Mouse (Mus musculus) gastrocnemius, postnatal 36 days (tissue): ENCODE measurements at regions not wholly inside any gene's neighbourhood (a gene's known extent, or its start where the extent isn't known, plus 50 kb on each side); places are given as distances from the start of the nearest gene placed in this dataset.

Source experiments
- DNase-seq, 2 experiments: peaks; one replicate each; pipeline ENCODE4 v3.0.0; 2022
- intact Hi-C: fragments of 180-260 bp; cut with DNase I; formaldehyde crosslinking; loops from one replicate; pipeline ENCODE4 v1.15.1; 2025

DNA sequence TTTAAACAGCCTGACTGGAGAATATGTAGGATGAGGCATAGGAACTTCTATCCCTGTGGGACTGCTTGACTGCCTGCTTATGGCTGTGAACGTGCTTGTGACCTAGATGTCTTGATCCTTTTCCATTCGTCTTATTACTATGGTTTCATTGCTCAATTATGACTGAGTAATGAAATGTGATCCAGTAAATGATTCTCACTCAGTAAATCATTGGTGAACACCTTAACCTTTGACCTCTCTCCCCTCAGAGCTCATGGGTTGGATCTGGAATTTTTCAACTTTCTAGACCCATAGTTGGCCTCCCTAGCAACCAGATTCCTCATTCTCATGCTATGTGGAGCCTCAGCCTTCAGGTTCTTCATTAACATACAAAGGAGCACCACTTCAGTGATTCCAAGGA is 634.6 kb upstream of the Fam160b2 start:
- intact Hi-C loops, result no loop called here
- no peak for DNase-seq

DNA sequence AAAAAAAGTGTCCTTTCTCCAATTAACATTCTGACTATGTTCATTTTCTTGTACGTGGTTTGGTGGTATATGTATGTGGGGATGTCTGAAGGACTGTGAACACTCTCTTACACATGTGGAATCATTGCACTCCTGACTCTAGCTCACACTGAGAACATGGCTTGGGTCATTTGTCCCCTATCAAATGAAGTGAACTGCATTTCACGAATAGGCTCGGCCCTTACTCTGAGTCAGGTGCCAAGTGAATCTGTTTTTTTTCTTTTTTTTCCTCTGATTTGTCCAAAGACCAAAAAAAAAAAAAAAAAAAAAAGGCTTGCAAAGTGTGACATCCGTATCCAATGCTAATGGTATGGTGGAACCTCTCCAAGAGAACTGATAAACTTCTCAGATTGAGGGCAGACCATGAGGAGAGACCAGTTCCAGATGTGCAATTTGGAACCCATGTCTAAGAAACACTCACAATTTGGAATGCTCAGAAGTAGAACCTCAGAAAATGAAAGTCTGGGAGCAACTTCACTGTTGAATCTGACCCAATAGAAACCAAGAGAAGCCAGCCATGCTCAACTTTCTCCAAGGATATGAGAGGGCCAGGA is 631.7 kb upstream of the Fam160b2 start:
- intact Hi-C loops, result no loop called here
- DNase-seq, result no peak

DNA sequence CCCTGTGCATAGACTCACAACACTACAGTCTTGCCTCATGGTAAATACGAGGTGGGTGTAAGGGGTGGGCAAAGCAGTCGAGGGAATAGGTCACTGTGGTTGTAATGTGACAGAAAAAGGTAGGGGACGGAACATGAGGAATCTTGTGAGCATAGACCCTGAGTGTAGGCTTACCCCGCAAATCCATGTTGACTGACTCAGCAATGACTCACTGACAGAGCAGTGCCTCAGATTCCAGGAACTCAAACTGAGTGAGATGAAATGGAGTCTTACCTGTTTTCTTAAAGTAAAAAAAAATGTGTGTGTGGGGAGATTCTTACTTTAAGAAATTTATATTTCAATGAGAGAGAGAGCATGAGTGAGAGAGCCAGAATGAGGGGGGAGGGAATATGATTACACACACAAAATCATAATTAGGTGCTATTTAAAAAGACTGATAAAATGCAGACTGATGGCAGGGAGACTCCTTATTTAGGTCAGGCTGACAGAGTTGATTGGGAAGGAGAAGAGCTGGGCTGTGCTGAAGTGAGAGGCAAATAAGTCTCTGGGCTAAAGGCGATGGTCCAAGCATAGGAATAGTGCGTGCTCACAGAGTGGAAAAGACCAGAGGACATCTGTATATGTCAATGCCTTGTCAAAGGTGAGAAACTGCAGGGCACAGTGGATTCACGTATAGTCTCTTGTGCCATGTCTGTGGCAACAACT is 631.0 kb upstream of the Fam160b2 start:
- DNase-seq, result no peak
- intact Hi-C loops, result no loop called here

DNA sequence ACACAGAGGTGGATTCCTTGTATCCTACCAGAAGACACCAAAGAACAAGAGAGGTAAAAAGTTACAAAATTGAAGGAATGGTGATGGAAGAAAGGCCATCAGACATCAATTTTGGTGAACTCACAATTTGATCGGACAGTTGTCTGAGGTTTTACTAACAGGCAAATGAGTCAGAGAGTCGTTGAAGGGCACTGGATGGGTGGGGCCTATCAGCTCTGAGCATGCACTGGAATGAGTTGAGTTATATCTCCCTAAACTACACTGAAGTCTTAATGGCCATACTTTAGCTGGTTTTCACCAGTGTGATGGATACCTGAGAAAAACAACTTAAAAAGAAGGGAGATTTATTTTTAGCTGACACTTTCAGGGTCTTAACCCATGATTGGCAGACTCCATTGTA is 630.3 kb upstream of the Fam160b2 start:
- intact Hi-C loops, result no loop called here
- no peak for DNase-seq

DNA sequence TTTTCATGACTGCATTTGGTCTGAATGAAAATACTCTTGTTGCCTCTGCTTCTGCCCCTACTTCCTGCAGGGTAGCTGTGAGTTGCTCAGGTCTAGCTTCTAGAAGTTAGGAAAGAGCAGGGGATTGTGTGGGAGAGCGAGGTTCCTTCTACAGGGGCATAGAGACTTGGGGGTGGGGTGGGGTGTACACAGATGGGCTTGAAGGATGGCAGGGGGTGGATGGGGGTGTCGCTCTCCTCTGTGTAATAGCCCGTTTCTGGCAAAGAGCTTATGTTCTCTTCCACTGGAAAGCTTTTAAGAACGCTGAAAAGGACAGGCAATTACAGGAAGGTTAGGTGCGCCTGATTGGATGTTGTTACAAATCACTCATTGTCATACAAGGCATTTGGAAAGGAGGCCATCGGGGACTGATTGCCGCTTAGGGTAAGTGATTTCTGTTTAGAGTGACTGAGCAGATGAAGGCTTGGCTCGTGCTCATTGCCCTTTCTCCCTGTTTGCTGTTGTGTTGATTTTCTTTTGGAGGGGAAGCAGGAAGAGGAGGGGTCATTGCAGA is 629.3 kb upstream of the Fam160b2 start:
- DNase-seq, result no peak
- intact Hi-C loops, result no loop called here

DNA sequence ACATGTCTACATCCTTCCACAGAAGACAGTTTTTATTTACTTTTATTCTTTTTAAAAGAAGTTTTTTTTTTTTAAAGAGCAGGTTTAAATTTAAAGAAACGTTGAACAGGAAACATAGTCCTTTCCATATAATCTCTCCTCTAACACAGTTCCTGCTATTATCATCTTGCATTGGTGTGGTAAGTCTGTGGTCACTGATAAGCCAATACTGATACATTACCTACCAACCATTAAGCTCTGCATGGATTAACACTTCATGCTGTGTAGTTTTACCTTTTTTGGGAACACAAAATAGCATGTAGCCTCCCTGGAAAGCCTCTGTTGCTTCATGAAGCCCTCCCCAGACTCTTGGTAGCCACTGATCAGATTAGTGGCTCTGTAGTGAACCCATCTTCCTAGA is 617.4 kb upstream of the Fam160b2 start:
- no peak for DNase-seq
- intact Hi-C loops, result no loop called here

DNA sequence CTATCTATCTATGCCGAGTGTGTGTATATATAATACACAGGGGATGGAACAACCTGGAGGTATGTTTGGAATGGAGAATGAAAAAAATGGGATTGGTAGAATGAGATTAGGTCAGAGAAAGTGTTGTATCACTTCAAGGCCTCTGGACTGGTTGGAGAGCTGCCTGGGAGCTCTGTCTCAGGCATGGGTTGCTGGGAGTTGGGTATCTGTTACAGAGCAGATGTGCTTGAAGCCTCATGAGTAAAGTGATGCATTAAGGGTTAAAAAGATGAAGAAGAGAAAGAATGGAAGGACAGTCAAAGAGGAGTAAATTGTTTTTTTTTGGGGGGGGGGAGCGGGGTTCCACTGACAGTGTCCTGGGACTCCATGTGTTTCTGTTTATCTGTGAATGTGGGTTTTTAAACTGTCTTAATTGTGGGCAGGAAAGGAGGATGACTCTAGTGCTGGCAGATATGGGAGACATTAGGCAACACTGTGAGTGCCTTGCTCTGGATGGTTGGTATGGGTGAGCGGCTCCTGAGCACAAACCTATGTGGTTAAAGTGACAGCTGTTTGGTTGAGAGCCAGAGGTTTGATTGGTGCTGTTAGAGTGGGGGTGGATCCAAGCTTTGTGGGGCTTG is 611.8 kb upstream of the Fam160b2 start:
- intact Hi-C loops, result no loop called here
- DNase-seq, result no peak

DNA sequence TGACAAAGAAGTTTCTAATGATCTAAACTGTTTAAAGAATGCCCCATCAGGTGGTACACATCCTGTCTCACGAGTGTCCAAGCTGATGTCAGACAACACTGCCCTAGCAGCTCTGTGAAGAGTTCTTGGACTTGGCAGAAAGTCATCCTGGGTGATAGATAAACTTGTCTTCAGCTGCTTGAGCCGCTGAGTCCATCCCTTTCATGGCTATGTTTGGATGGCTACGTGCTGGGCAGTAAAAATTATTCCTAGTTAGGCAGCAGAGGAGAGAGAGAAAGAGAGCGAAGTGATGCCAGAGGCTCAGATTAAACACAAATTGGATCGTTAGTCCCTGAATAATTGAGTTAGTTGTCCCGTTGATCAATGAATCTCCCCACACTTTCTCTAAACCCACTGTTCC is 603.8 kb upstream of the Fam160b2 start:
- DNase-seq, result no peak
- intact Hi-C loops, result no loop called here

DNA sequence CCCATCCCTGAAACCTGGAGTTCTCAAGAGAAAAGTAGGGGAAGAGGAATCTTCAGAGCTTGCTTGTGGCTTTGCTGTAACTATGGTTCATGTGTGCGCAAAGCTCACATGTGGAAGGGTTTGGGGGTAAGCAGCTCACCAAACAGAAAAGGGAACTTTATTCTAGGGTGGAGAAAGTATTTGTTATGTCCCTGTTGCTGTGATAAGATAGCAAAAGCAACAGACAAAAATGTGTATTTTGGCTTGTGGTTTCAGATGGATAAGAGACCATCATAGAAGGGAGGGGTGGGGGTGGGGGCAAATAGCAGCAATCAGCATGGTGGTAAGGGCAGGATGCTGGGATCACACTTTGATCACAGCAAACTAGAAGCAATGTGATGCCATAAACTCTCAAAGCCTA is 601.3 kb upstream of the Fam160b2 start:
- no peak for DNase-seq
- intact Hi-C loops, result no loop called here

DNA sequence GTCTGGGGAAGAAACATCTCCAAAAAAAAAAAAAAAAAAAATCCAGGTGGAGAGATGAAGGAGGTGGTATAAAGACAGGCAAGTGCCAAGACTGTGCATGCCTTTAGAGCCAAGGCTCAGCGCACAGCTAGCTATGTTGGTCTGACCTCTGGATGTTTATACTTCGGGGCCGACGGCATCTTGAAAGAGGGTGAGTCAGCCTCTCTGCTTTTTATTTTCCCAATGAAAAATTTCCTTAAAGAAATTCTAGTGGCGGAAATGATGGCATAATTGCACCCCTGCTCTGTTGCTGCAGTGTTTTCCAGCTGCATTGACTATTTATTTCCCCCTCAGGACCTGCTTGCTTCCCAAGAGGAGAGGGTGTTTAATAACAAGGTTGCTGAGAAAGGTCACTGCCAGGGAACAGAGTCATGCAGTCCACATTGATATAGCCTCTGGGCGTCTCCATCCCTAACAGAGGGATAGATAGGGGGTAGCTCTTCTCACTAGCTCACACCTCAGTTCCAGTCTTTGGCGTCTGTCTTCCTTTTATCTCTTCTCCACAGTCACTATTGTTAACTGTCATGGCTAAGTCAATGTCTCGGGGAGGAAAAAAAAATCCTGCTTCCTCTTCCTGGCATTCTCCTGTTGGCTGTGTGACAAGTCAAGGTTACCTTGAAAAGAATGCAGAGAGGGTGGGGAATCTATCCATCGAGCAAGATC is 599.7 kb upstream of the Fam160b2 start:
- intact Hi-C loops, result no loop called here
- no peak for DNase-seq

DNA sequence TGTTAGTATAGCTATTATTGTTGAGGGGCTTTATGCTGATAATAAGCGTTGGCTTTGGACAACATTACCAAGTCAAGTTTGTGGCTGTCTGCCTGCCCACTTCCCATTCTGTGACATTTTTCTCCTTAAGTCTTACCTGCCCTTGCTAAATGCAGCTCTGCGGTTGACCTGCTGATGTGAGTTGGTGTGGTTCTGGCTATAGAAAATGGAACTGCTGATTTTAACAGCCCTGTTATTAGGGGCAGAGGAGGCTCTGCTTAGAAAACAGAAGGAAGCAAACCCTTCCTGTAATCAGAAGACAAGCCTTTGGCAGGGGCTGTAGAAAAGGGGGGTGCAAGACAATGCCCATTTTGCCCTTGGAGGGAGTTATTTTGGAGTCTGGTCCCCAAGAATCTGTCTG is 594.6 kb upstream of the Fam160b2 start:
- intact Hi-C loops, result no loop called here
- no peak for DNase-seq

DNA sequence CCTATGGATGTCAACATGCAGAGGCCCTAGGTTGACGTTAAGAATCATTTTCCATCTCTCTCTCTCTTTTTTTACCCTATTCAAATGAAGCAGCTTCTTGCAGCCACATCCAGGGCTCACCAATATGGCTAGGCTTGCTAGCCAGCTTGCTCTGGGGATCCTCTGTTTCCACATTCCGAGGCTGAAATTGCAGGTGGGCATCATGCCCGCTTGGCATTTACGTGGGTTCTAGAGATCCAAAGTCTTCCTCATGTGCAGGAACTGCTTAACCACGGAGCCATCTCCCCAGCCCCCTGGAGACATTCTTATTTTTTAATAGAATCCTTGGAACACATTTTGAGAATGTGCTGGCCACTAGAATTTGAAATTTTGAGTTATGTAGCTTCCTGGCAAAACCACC is 592.9 kb upstream of the Fam160b2 start:
- intact Hi-C loops, result no loop called here
- DNase-seq, result no peak

DNA sequence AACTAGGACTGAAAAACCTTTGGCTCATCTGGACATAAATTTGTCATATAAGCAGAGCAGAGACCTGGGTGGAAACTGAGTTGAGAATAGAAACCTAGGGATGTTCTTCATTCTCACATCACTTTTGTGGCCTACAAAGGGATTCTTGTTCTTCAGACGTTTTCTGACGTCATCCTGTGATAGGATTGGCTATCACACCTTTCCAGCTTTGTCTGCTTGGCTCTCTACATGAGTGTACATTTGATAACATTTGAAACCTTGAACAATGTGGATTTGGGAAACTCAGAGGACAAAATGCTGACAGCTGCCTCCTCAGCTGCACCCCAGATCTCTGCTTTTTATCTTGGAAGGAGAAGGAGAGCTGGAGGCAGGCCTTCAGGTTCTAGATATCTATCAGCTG is 589.7 kb upstream of the Fam160b2 start:
- intact Hi-C loops, result no loop called here
- DNase-seq, result no peak

DNA sequence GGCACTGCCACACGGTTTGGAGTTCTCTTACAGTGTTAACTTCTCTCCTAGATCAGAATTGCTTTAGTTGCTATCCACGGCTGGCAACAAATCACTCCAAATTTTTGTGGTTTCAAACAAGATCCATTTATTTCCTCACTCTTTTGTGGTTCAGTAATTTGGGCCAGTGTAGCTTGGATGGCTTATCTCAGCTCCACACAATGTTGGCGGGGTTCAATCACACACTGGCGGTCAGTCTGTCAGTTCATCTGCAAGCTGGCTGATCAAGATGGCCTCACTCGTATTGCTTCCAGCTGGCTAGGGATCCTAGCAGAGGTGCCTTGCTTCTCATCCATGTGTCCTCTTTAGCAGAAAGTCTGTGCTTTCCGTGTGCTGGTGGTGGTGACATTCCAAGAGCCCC is 577.7 kb upstream of the Fam160b2 start:
- DNase-seq, result no peak
- intact Hi-C loops, result no loop called here

DNA sequence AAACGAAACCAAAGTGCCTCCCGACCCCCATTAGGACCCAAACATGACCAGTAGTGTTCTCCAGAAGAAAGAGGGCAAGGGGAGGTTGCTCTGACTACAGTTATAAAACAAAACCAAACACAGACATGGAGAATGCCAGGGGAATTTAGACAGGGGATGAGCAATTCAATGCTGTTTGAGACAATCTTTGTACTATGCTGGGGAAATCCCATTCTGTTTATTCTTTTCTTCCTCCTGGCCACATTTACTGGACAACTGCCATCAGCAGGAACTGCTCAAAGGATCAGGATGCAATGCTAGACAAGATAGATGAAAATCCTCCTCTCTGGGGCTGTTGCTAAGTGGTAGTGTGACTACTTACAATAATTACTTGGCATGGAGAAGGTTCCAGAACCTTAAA is 574.5 kb upstream of the Fam160b2 start:
- DNase-seq, result no peak
- intact Hi-C loops, result no loop called here

DNA sequence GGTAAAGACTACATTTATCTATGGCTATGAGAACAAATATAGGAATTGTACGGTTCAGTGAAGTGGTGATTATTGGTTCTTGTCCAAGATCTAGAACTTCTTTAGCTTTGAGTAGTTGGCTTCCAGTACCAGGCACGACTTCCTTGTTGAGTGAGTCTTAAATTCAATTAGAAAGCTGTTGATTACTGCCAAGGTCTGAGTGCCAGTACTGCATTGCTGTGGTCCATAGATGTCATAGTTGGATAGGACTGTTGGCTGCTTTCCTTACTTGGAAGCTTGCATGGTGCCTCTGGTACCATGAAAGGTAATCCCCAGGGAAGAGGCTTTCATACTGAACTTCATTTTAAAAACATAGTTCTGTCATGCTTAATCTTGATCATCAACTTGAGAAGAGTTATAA is 559.9 kb upstream of the Fam160b2 start:
- DNase-seq, result no peak
- intact Hi-C loops, result no loop called here

DNA sequence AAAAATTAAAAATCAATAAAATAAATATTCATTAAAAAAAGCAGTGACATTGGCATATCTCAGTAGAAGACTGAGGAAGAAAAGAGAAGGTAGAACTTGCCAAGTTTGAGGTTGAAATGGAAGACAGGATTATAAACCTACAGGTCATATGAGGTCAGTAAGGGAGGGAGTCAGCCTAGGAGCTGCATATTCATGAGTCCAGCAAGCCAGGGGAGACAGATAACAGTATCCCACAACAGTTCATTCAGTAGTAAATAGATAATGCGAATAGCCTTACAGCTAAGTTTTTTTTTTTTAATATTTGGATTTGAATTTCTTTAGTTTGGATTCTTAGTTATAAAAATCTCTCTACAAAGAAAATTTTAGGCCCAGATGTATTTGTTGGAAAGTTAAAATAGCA is 542.8 kb upstream of the Fam160b2 start:
- intact Hi-C loops, result no loop called here
- no peak for DNase-seq

DNA sequence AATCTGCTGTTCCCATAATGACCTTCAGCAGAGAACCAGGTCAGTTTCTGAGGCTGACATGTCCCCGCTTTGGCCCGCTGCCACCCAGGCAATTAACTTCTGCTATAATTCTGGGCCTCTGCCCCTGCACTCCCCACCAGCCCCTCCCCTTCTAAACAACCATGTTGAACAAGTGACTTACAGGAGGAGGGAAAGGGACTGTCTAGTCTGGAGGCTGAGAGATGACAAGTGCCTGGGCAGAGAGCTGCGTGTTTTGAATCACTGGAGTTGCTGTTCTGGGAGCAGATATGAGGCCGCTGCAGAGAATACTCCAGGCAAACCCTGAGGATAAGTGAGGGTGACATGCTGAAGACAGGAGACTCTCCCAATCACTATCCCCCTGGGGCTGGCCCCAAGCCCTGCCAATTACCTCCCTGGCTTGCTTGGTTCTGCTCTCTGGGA is 530.2 kb upstream of the Fam160b2 start:
- no peak for DNase-seq
- intact Hi-C loops, result no loop called here

DNA sequence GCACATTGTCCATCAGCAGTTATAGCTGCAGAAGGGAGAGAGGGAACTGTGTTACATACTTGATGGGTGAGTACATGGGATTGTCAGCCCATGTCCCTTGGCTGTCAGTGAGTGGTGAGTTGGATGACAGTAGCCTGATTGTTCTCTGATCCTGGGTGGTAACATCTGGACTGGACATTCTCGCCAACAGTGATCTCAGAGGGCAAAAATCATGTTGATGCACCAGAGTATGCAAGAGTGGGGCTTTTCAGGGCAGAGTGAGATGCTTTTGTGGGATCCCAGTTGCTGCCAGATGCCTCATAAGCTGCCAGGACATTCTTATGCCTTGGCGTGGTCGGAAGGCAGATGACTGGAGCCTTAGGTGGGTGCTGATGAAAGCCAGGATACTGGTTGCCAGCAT is 528.9 kb upstream of the Fam160b2 start:
- intact Hi-C loops, result no loop called here

DNA sequence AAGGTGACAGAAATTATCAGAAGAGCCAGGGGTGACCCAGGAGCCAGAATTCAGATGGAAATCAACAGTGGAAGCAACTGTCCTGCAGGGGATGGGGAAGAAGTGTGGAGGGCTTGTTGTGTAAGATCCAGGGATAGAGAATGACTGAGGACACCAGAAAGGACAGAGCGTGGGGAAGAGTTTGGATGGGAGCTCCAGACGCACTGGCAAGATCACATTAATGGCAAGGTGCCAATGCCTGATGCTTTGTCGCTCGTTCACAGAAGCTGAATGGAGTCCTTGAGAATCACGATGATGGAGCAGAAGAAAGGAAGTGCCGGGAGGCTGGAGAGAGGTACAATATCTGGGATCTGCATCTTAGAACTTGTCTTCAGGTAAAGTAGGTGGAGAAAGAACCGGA is 519.0 kb upstream of the Fam160b2 start:
- intact Hi-C loops, result no loop called here
- no peak for DNase-seq

More for the DNA sequence above, 528.9 kb upstream of the Fam160b2 start:
- peak; percentile 14 to 25 for DNase-seq

DNA sequence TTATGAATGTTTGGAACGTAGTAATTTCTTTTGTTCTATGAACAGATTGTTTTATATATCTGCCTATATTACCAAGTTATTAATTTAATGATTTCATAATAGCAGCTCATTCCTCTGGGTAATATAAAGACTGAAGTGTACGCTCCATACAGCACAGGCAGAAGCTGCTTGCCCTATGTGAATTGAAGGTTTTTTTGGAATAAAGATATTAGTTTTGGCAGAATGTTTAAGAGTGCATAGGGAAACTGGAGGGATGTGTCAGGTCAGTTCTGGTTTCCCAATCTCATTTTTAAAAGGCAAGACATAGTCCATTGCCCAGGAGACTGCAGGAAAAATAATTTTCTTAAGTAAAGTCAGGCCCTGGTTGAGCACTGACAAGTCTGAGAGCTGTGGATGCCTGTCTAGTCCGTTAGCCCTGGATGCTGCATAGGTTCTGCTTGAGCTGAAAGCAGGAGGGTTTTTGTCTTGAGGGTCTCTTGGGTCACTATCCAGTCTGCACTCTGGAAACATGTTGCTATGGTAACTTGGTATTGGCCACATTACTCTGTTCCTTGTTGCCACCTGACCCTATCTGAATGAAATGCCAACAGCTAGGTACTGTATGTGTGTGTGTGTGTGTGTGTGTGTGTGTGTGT is 516.3 kb upstream of the Fam160b2 start:
- intact Hi-C loops, result no loop called here
- DNase-seq, result no peak
